In the genomic region with DNA sequence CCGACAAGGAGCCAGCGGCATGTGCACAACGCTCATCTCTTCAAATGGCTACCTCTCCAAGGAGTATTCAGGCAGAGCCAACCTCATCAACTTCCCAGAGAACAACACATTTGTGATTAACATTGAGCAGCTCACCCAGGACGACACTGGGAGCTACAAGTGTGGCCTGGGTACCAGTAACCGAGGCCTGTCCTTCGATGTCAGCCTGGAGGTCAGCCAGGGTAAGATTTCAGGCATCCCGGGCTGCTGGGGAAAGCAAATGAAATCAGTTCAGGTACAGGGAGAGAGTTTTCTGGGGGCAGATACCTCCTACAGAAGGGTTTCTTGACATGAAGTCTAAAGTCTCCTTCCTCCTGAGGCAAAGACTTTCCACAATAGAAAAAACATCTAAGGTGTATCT, we compare ENCODE assay signal across 26 mouse cellular contexts. TPM values are rescaled to one million over a fixed set of nuclear protein-coding genes. Genes with fewer than 3 reads are reported as not detected.
"Had no signal": no experiment of that assay in that cellular context is flagged by ENCODE, and none has a peak within 500 bp of the region (broad histone marks: within the 10 kb centered on the region; RNA-seq: fewer than 3 reads in every experiment).

No protein-coding gene starts in this region.

- H3K4me1 ChIP-seq: limb, embryonic 12.5 days; limb, embryonic 15.5 days; midbrain, embryonic 12.5 days; midbrain, embryonic 15.5 days; neural tube, embryonic 12.5 days; neural tube, embryonic 15.5 days had no signal

- H3K27me3 ChIP-seq: limb, embryonic 12.5 days; limb, embryonic 15.5 days; liver, embryonic 15.5 days; midbrain, embryonic 12.5 days; midbrain, embryonic 15.5 days; neural tube, embryonic 12.5 days; neural tube, embryonic 15.5 days had no signal

- H3K36me3 ChIP-seq: limb, embryonic 12.5 days; limb, embryonic 15.5 days; liver, embryonic 15.5 days; midbrain, embryonic 12.5 days; midbrain, embryonic 15.5 days; neural tube, embryonic 12.5 days; neural tube, embryonic 15.5 days had no signal

- ATAC-seq: lung, postnatal 0 days; midbrain, embryonic 15.5 days had no signal

- H3K27ac ChIP-seq: kidney, postnatal 0 days; limb, embryonic 12.5 days; limb, embryonic 15.5 days; liver, embryonic 15.5 days; macrophage; midbrain, embryonic 12.5 days; midbrain, embryonic 15.5 days; neural tube, embryonic 12.5 days; neural tube, embryonic 15.5 days had no signal

- H3K4me3 ChIP-seq: limb, embryonic 12.5 days; limb, embryonic 15.5 days; liver, embryonic 15.5 days; midbrain, embryonic 12.5 days; midbrain, embryonic 15.5 days; neural tube, embryonic 12.5 days; neural tube, embryonic 15.5 days had no signal

- H3K9me3 ChIP-seq: limb, embryonic 12.5 days; limb, embryonic 15.5 days; liver, embryonic 15.5 days; midbrain, embryonic 12.5 days; midbrain, embryonic 15.5 days; neural tube, embryonic 12.5 days; neural tube, embryonic 15.5 days had no signal

- DNase-seq: left cerebral cortex, postnatal 4 days; lung, embryonic 14.5 days; right cerebral cortex, adult 18-20 months; right cerebral cortex, postnatal 25 days; thymus, adult 18-20 months; thymus, postnatal 36 days had no signal

- H3K4me2 ChIP-seq: limb, embryonic 12.5 days; limb, embryonic 15.5 days; liver, embryonic 15.5 days; lung, embryonic 14.5 days; midbrain, embryonic 12.5 days; midbrain, embryonic 15.5 days; neural tube, embryonic 12.5 days; neural tube, embryonic 15.5 days had no signal

- H3K9ac ChIP-seq: limb, embryonic 12.5 days; limb, embryonic 15.5 days; liver, embryonic 15.5 days; lung, embryonic 14.5 days; midbrain, embryonic 12.5 days; midbrain, embryonic 15.5 days; neural tube, embryonic 12.5 days; neural tube, embryonic 15.5 days had no signal

RNA-seq across cellular contexts. Expression of gene Pigr, which starts 15.1 kb away (rescaled TPM):
- total RNA-seq: layer of hippocampus, adult 8-10 months; layer of hippocampus, postnatal 14 days; left cerebral cortex, postnatal 4 days; megakaryocyte, adult 5-6 weeks had no signal
- polyA plus RNA-seq: limb, embryonic 12.5 days; lung, embryonic 14.5 days; macrophage; midbrain, embryonic 12.5 days; midbrain, embryonic 15.5 days; neural tube, embryonic 12.5 days; neural tube, embryonic 15.5 days had no signal

RNA-seq across cellular contexts. Expression of gene Fcmr, which starts 23.8 kb away (rescaled TPM):
- total RNA-seq: layer of hippocampus, adult 8-10 months; megakaryocyte, adult 5-6 weeks had no signal
- polyA plus RNA-seq: limb, embryonic 12.5 days; liver, embryonic 15.5 days; lung, embryonic 14.5 days; neural tube, embryonic 12.5 days had no signal

RNA-seq across cellular contexts. Expression of gene Fcamr, which starts 40.9 kb away (rescaled TPM):
- total RNA-seq: layer of hippocampus, adult 8-10 months; layer of hippocampus, postnatal 14 days; left cerebral cortex, adult 8-10 months; left cerebral cortex, postnatal 14 days; left cerebral cortex, postnatal 4 days; megakaryocyte, adult 5-6 weeks had no signal
- polyA plus RNA-seq: limb, embryonic 12.5 days; liver, embryonic 15.5 days; lung, embryonic 14.5 days; macrophage; midbrain, embryonic 12.5 days; midbrain, embryonic 15.5 days; neural tube, embryonic 12.5 days; neural tube, embryonic 15.5 days had no signal

RNA-seq across cellular contexts. Expression of gene Il24, which starts 45.6 kb away (rescaled TPM):
- total RNA-seq: layer of hippocampus, adult 8-10 months; layer of hippocampus, postnatal 14 days; left cerebral cortex, adult 8-10 months; left cerebral cortex, postnatal 14 days; left cerebral cortex, postnatal 4 days; megakaryocyte, adult 5-6 weeks had no signal
- polyA plus RNA-seq: intestine, embryonic 14.5 days; kidney, postnatal 0 days; limb, embryonic 12.5 days; limb, embryonic 15.5 days; liver, embryonic 15.5 days; lung, embryonic 14.5 days; lung, postnatal 0 days; macrophage; midbrain, embryonic 12.5 days; midbrain, embryonic 15.5 days; neural tube, embryonic 12.5 days; neural tube, embryonic 15.5 days; spleen, adult 2 months; stomach, embryonic 16.5 days; testis, adult 2 months; urinary bladder, adult 2 months had no signal
